Mouse (Mus musculus) layer of hippocampus, adult 6 months (tissue): Measurements from ENCODE around the gene Zscan4f. TPM values are rescaled to one million over a fixed set of nuclear protein-coding genes. Genes with fewer than 3 reads are reported as not detected.

ENCODE experiments used
- long read RNA-seq, 2 experiments: library from polyadenylated mRNA; unstranded; transcript quantifications; one replicate each; pipeline ENCODE4 v2.0.0; 2019 to 2020
- microRNA-seq: library from miRNA; unstranded; fragments of <30 nt; microRNA quantifications from one replicate; pipeline ENCODE4 v1.2.0, GENCODE M21; 2020
- polyA plus RNA-seq: library from polyadenylated mRNA; unstranded; fragments of <200 nt; fragmentation: Nextera tagmentation; gene quantifications from 2 replicates; pipeline ENCODE4 v1.2.3, GENCODE M21; 2021

The Zscan4f gene
- polyA plus RNA-seq: not detected in 2 replicates
- long read RNA-seq, experiment 1: 0 reads
- long read RNA-seq, experiment 2: 0 reads

DNA sequence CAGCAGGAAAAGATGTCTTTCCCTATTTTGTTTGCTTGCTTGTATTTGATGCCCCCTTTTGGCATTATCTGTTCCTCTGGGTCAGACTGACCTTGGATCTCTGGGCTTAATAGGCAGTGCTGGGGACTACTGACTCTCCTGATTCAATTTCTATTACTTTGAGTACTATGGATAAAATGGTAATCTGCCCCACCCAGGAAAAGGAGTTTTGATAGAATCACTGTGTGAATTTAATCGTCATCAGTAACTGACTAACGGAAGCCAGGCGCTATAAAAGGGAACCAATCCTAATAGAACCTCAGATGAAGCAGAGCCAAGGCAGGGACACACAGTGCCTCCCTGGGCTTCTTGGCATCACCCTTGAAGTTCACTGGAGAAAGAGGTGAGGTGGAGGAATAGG, at the start of gene Zscan4f:
Gene Zscan4f (plus strand): TSS at position 301 of the 400 bp plus-strand sequence.

Small RNA genes lying within 50 kb of the gene (microRNA-seq; reads per million reads assigned to microRNA genes)
- gene Gm23087: not detected

Other genes starting within 250 kb of the Zscan4f start
- not detected in 2 replicates for gene Zscan4d, start 231.8 kb upstream of the Zscan4f start, polyA plus RNA-seq
- not detected in 2 replicates for gene Zscan4e, start 87.2 kb upstream of the Zscan4f start, polyA plus RNA-seq
- gene Zscan4-ps2, start 116.4 kb downstream of the Zscan4f start, polyA plus RNA-seq: not detected in 2 replicates
- not detected in 2 replicates for gene Zscan4-ps3, start 211.4 kb downstream of the Zscan4f start, polyA plus RNA-seq